Mouse (Mus musculus) liver, embryonic 14.5 days (tissue): ENCODE measurements around the gene Stk35.

Experiments
- CTCF ChIP-seq: IDR thresholded peaks from 2 replicates; pipeline ENCODE4 v1.5.1; 2016; ENCODE audit warnings: antibody characterized with exemption, low read depth, control low read depth
- EP300 ChIP-seq: IDR thresholded peaks from 2 replicates; pipeline ENCODE4 v1.6.1; 2016; ENCODE audit warnings: antibody characterized with exemption, low read depth

GRCm38 (mm10) chr2:129832993-129833392 lies 32.7 kb downstream of the Stk35 start:
- TF ChIP-seq CTCF, result no peak
- TF ChIP-seq EP300, result no peak
